Mouse (Mus musculus) frontal cortex, postnatal 10 days (tissue): ENCODE data around the gene Hebp1.

ENCODE experiments used
- DNase-seq, 2 experiments: peaks; one replicate each; pipeline ENCODE4 v3.0.0; 2022; ENCODE audit warnings: low spot score in 2 of 2, mixed read lengths in 1 of 2

Hebp1 gene

DNA sequence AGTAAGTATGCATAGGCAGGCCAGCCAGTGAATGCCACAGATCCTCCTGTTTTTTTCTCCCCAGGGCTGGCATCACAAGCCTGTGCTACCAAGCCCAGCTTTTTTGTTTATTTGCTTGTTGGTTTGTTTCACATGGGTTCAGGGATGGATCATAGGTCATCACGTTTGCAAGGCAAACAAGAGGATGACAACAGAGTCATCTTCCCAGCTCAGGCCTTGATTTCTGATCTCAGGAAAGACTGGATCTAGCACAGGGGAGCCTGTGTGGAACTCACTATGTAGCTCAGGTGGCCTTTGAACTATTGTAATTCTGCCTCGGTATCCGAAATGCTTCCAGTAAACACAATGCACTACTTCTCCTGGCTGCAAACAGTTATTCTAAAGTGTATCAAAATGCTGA, 35.5 kb downstream of the Hebp1 start:
- DNase-seq, result no peak

DNA sequence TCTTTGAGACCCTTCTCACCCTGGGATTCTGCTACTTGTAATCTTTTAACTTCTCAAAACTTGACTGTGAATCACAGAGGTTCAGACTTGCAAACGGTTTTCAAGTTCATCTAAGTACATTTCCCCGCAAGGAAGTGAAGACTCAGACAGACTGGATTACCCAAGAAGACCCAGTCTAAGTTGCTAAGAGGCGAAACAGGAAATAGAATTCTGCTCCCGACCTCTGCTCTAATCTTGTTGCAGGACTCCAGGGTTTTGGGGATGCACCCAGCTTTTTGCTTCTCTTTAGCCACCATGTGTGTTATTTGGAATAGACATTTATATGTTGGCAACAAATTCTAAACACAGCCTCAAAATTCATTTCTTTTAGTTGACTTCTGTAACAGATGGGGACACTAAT, 36.5 kb downstream of the Hebp1 start:
- no peak for DNase-seq

DNA sequence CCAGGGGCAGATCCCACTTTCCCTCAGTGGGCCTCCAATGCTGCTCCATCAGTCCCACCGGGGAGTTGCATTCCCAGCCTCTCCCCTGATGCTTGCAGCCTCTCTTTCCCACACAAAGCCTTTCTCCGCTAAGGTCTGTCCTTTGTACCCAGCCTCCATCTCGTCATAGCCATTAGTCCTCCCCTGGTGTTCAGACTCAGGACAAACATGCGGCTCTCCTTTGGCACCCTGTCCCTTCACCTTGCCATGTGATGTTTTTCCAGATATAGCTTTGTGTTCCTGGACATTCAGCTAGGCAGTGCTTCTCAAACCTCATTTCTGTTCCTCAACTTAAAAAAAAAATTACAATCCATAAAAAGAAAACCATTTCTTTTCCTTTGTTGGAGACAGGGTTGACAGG, 39.3 kb downstream of the Hebp1 start:
- DNase-seq, result no peak

DNA sequence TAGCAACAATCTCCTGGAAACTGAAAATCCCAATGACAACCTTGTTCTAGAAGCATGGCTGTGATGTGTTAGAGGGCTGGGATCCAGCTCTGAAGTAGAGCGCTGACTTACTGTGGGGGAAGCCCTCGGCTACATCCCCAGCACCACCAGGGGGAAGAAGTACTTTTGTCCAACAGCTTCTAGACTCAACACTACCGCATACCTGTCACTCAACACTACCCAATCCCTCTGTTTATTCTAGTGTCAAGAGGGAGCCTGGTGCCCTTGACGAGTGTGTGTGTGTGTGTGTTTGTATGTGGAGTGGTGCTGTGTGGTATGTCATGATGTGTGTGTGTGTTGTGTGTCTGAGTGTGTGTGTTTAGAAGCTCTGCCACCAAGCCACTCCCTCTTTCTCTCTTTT, 40.3 kb downstream of the Hebp1 start:
- no peak for DNase-seq

DNA sequence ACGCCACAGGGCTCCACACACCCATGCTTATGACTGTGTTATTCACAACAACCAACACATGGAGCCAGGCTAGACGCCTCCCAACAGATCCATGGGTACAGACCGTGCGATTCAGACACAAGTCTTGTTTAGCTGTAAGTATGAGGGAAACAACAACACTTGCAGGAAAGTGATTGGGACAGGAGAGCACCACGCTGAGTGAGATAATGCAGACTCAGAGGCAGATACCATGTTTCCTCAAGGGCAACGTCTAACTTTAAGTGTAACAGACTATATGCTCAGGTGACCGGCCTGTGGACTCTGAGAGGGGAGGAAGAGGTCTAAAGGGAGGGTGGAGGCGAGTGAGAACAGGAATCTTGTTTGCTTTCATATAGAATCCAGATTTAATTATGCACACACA, 41.2 kb downstream of the Hebp1 start:
- DNase-seq, result no peak

DNA sequence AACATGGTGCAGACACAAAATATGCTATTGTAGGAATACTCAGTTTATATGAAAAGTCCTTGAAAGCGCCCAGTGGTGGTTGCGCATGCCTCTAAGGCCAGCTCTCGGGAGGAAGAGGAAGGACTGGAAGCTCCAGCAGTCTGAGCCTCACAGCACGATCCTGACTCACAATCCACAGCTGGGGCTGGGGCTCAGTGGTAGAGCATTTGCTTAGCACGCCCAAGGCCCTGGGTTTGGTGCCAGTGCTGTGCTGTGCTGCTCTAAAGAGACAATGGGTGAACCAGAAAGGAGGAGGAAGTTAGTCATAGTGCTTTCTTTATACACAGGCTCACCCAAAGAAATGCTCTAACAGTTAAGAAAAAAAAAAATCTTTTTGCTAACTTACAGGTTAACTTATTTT, 44.1 kb downstream of the Hebp1 start:
- no peak for DNase-seq

DNA sequence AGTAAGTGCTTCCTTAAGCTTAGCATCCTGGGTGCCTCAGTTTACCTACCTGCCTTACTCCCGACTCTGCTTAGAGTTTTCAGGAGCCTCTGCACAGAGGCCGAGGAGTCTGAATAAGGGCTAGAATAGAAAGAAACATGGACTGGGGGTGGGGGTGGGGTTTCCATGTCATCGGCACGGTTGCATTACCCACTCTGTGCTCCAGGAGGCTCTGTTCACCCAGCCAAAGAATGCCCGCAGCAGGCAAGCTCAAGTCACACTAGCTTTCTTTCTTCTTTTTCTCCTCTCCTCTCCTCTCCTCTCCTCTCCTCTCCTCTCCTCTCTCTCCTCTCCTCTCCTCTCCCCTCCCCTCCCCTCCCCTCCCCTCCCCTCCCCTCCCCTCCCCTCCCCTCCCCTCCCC, 47.5 kb downstream of the Hebp1 start:
- no peak for DNase-seq

DNA sequence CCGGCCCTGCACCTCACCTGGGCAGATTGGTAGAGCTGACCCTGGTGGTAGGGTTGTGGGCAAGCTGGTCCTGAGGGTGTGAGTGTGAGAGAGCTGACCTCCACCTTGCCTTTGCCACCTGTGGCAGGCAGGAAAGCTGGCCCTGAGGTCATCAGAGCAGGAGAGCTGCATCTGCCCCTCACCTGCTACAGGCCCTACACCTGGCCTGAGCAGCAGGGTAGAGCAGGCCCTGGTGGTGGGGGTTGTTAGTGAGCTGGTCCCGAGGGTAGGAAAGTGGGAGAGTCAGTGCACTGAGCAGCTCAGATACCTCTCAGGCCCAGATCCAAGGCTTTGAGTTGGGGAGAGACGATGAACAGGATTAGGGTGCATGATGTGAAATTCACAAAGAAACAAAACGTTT, 48.1 kb downstream of the Hebp1 start:
- no peak for DNase-seq

DNA sequence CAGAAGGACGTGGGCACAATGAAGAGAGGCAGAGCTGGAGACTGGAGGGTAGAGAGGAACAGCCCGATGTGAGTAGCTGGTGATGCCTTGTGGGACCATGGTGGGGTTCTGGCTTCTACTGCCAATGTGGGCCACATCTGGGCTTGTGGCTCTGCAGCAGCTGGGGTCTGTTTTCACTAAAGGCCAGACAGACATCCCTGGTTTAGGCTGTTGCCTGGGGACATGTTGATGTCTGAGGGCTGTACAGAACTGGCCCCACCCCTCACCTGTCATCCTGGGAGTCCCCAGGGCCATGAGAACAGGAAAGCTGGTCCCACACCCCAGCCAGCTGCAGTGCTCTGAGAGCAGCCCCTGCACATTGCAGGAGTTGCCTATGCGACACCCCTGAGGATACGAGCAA, 48.6 kb downstream of the Hebp1 start:
- no peak for DNase-seq

DNA sequence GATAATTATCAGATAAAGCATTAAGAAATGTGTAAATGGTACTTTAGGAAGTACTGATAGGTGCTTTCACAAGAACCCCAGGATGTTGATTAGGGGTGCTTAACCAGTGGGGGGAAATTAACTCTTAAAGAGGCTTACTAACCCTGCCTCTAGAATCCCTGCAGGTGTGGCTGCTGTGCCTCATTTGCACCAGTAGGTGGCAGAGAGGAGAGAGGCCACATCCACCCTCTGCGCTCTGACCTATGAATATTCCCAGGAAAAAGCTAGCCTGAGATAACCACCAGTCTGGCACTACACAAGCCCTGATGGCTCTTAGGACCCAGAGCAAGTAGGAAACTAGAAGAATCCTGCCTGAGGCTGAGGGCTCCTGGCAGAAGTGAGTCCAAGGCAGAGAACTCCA, 49.3 kb downstream of the Hebp1 start:
- DNase-seq, result no peak

DNA sequence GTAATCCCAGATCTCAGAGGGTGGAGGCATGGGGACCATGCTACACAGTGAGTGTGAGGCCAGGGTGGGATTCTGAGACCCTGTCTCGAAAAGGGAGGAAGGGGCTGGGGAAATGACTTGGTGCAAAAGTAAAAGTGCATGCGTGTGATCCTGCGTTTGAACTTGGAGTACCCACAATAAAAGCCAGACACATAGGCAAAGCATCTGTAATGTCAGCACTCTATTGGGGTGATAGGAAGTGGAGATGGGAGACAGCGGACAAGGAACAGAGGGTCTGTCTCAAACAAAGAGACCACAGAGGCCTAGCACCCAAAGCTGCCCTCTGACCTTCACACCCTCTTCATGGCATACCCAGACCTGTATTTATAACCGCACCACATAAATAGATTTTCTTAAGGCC, 51.8 kb downstream of the Hebp1 start:
- no peak for DNase-seq

DNA sequence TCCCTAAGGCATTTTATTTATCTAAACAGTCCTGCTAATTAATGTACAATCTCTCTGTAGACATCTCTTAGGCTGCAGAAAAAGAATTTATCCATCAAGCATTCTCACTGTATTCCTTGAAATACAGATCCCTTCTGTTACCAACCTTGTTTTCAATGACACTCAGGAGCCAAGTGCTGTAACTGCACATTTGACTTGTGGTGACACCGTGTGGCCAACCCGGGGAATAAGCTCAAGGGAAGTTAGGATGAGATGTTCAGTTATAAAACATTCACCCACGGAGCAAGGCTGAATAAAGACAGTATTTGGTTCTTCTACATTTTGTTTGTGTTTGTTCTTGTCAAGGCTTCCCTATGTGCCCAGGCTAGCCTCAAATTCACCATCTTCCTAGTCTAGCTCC, 53.3 kb downstream of the Hebp1 start:
- no peak for DNase-seq

DNA sequence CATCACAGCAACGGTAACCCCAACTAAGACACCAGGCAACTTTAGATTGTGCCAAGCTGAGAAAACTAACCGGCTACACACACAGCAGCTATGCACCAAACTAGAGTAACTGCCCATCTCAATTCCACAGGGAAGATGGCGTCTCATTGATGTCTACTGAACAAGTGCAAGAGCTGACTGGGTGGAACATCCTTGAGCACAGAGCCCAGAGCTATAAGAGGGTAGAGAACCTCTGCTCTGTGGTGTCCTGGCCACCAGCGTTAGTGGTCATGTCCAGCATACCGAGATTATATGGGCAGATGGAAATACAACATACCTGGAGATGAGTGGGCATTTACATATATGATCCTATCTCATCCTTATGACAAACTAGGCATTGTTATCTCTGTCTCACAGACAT, 54.7 kb downstream of the Hebp1 start:
- no peak for DNase-seq

DNA sequence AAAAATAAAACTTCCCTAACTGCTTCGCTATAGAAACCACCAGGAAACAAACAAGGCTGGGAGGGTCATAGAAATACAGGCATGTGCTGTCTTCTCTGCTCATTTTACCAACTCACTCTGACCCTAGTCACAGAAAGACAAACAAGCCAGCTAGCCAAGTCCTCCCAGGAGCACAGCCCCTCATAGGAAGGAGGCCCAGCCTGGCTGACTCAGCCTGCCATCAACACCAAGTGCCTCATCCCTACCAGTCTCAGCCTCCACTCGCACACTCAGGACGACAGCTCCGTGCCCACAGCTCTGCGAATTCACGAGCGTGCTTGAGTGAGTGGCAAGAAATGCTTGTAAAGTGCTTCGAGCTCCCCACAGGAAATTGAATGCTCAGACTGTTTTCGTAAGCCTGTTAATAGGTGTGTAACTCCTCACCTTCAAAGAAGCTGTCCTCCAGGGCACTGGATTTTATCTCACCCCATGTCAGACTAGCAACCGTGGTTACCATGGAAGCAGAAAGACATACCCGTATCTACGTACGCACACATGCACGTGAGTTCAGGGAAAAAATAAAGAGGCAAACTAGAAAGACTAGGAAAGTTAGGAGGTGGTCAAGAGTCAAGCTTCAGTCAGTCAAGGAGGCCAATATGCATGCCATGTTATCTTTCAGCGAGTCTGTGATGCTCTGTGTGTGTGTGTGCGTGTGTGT, 56.2 kb downstream of the Hebp1 start:
- DNase-seq, result no peak

DNA sequence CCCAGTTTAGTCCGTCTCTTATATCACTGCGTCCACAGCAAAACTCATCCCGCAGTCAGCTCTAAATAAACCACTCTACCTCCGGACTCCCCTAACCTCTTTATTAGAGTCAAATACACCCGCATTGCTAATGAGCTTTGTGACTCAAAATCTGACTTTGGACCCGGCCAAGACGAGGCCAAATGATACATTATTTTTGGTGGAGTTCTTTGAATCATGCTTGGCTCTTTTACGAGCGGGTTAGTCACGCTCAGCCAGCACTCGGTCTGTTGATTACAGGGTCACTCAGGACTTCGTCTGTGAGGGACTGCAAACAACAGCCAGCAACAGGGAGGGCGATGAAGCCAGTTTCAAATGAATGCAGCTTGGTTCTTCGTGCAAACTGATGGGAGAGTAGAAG, 59.1 kb downstream of the Hebp1 start:
- DNase-seq, result no peak

DNA sequence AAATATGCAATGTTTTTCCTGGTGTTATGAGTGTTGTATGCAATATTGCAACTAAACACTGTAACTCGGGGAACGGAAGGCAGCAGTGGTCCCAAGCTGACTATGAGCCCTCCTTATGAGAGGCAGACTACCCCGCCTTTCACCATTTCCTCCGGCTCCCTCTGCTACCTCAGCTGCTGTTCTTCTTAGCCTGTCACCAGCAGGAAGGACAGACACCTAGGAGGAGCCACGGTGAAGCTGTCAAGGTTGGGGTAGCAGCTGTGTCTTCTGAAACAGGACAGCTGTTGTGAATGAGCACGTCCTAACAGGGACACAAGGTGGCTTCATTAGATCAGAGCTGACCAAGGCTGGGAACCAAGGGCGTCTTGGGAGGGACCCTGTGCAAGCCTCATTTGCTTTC, 59.6 kb downstream of the Hebp1 start:
- no peak for DNase-seq

DNA sequence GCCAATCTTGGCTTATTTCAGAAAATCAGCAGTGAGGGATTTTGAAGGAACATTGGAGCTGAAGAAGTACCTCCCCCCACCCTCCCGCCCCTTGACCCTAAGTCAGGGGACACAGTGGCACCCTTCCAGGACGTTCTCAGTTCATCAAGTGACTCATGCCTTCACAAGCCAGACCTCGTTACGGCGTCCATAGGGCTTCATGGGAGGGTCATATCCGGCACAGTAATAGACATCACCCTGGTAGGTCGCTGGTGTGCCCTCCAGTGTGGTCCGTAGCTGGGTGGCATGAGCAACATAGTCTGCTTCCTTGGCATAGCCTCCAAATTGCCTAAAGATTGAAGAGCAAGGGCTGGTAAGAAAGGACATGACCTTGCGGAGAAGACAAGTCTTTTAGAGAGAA, 60.1 kb downstream of the Hebp1 start:
- no peak for DNase-seq

DNA sequence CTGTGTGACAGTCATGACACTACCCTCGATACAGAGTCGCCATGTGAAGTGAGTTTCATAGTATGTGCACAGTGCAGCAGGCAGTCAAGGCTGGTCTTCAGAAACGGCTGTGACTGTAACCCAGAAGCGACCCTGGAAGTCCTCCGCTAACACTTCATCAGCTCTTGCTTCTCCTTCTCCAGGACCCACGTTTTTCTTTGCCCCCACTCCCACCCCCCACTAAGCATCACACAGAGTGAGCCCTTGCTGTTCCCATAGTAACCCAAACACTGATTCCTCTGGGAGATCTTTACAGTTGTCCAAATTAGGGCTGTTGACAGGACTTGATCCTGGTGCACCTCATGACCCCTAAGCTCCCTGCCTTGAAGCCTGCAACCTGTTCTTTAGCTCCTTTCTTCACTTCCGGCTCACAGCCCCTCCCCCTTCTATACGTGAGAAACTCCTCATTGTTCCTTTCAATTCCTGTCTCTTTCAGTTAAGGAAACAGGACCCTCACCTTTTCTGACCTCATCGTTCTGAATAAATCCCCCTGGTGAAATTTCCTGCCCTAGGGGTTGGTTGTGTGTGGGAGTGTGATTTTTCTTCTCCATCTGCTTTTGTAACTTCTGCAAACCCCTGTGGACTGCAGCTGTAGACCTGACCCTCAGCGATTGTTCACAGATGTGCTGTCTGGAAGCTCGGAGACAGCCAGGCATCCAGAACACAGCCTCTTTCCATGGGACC, 61.2 kb downstream of the Hebp1 start:
- DNase-seq, result no peak

DNA sequence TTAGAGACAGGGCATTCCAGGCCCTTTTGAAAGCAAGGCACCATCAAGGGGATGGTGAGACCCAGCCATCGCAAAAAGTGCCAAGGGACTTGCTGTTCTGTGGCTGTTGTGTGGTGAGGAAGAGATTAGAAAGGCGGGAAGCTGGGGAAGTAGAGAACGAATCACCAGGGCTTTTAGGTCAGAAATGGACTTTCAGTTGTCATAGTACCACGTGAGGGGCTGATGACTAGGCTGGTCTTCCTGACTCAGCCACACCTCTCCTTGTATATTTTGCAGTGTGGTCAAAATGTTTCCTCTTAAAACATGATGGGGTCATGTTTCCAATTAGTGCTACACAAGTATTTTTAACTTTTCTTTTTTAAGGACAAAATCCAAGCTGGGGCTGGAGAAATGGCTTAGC, 62.1 kb downstream of the Hebp1 start:
- no peak for DNase-seq

DNA sequence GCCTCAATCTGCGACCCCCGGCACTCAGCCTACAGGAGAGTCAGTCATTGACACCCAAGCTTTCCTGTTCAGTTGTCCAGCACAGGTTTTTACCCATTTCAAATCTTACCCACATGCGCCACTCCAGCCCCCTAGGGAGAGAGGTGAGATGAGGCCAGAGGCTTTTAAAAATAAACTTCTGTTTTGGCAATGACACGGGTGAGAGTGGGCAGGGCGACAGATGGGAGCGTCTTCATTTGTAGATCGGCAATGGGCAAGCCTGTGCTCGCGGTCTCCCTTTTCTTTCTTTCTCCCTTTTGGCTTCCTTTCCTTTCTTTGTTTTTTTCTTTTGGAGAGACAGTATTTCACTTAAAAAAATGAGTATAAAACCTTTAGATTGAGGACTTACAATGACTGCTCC, 64.3 kb downstream of the Hebp1 start:
- no peak for DNase-seq

DNA sequence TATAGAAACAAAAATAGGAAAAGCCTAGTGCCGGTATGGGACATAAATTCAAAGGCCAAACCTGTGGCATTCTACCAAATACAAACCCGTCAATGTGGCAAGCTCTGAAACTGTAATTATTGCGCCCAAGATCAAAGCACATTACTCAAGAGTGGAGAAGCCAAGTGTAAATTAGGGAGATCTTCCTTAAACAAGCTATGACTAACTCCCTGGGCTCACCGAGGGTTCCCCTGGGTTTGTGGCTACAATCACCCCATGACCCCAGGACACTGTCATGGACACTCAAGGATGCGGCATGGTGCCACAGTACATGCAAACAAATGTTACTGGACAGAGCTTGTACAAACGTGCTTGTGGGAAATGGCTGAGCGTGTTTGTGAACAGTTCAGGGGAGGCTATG, 64.7 kb downstream of the Hebp1 start:
- DNase-seq, result no peak

DNA sequence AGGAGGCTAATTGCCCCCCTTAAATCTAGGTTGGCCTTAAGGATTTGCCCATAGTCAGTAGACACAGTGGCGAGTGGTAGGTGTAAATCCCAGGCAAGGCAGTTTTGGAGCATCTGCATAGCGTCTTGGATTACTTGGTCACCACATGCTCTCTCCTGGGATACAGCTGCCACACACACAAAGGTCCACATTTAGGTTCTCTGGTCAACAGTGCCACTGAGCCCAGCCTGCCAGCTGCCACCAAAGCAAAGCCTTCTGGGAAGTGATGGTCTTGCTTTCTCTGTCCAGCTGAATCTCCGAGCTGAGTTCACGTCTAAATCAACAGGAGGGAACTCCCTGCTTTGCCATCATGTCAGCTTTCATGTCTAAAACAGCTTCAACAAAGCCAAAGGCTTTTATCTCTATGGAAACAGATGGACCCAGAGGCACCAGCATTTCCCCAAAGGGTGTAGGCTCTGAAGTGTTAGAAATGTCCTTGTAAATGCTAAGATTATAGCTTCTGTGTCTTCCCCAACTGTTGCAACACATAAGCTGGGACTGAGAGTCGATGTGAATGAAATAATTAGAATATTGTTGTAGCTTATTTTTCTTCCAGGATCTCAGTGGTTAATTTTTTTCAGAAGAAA, 73.0 kb downstream of the Hebp1 start:
- DNase-seq, result no peak

DNA sequence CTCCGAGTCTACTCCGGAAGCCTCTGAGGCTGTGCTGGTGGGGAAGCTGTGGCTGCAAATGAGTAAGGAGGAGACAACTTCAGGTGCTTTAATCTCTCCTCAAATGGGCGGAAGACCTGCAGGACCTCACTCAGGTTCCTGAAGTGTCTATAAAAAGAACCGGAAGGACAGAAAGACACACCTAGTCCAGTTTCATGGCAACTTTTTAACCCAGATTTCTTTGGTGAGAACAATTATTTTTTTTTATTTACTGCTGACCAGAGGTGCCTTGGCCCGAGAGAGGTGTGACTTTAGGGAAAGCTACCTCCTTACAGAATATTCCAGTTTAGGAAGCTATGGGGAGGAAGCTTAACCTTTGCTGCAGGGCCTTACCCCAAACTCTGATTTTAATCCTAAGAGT, 79.6 kb downstream of the Hebp1 start, which contains the start of gene Gprc5d:
TSS of gene Gprc5d (minus strand) at position 101 of the 400 bp plus-strand sequence.
- DNase-seq, result no peak
